Mouse (Mus musculus) forebrain, embryonic 15.5 days (tissue): Measurements from ENCODE around the gene Zkscan2. TPM values are rescaled to one million over a fixed set of nuclear protein-coding genes. Genes with fewer than 3 reads are reported as not detected.
A peak's percentile ranks its signal among the peaks of the same experiment; 100 is the strongest.

Experiments used
- ATAC-seq: fragments of 200-750 bp; cut with Nextera tagmentation; replicated peaks from 2 replicates; pipeline ENCODE4 v1.8.0; 2017; ENCODE audit warnings: mild to moderate bottlenecking, moderate TSS enrichment, moderate library complexity
- H3K27ac ChIP-seq: fragments of 300-500 bp; sonication (generic); replicated peaks from 2 replicates; pipeline ENCODE4 v1.5.1; 2015; ENCODE audit warnings: mild to moderate bottlenecking, inconsistent platforms
- H3K27me3 ChIP-seq: fragments of 300-500 bp; sonication (generic); 2 replicates; pipeline ENCODE4 v1.6.1; 2015; ENCODE audit warnings: inconsistent platforms
- H3K36me3 ChIP-seq: fragments of 300-500 bp; sonication (generic); 2 replicates; pipeline ENCODE4 v1.6.1; 2015; ENCODE audit warnings: mild to moderate bottlenecking, inconsistent platforms
- H3K4me1 ChIP-seq: fragments of 300-500 bp; sonication (generic); 2 replicates; pipeline ENCODE4 v1.6.1; 2015; ENCODE audit warnings: inconsistent platforms
- H3K4me2 ChIP-seq: fragments of 300-500 bp; sonication (generic); replicated peaks from 2 replicates; pipeline ENCODE4 v1.6.1; 2015; ENCODE audit warnings: mild to moderate bottlenecking, inconsistent platforms
- H3K4me3 ChIP-seq: fragments of 300-500 bp; sonication (generic); 2 replicates; pipeline ENCODE4 v1.5.1; 2015; ENCODE audit warnings: mild to moderate bottlenecking, inconsistent platforms
- H3K9ac ChIP-seq: fragments of 300-500 bp; sonication (generic); replicated peaks from 2 replicates; pipeline ENCODE4 v1.6.1; 2015; ENCODE audit warnings: mild to moderate bottlenecking, inconsistent platforms
- H3K9me3 ChIP-seq: fragments of 300-500 bp; sonication (generic); 2 replicates; pipeline ENCODE4 v1.6.1; 2016; ENCODE audit warnings: inconsistent platforms
- WGBS: fragments of 180-500 bp; shearing (Covaris S2); methylation state at CpG from one replicate; pipeline ENCODE4 v1.1.7; 2015; ENCODE audit warnings: mixed read lengths; 5-methylcytosine and 5-hydroxymethylcytosine counted together
- polyA plus RNA-seq: library from polyadenylated mRNA; unstranded; fragments of >200 nt; fragmentation: Nextera tagmentation; extraction: Ambion mirVana; gene quantifications from 2 replicates; pipeline ENCODE4 v1.2.1, GENCODE M21; 2015

The Zkscan2 gene
- 10.0 and 10.7 TPM in 2 replicates for polyA plus RNA-seq

GRCm38 (mm10) chr7:123500239-123501219 lies at the start of gene Zkscan2:
Gene Zkscan2 (minus strand): TSS chr7:123500449.
- Histone ChIP-seq H3K36me3 (peaks cover 11% of the 10 kb centered on the region; the same call in 1 of the 2 replicates), H3K4me2 (peak within 1 kb of the TSS; percentile 82), H3K27ac (peak within 1 kb of the TSS; percentile 97), H3K9me3 (no peaks in the 10 kb centered on the region), H3K4me3 (peak within 1 kb of the TSS; percentile 76), H3K4me1 (peaks cover 30% of the 10 kb centered on the region), H3K27me3 (no peaks in the 10 kb centered on the region), H3K9ac (peak within 1 kb of the TSS; percentile 91)
- ATAC-seq: peak; percentile 96
- WGBS: 2% methylated on average over 70 of the region's 71 CpGs

GRCm38 (mm10) chr7:123529190-123529589 lies 28.9 kb upstream of the Zkscan2 start:
- Histone ChIP-seq H3K9me3 (no peaks in the 10 kb centered on the region; the same call in 1 of the 2 replicates), H3K4me3 (no peak overlapping the region), H3K27me3 (no peaks in the 10 kb centered on the region), H3K27ac (no peak overlapping the region), H3K4me1 (peaks cover 3% of the 10 kb centered on the region; the same call in 1 of the 2 replicates), H3K9ac (no peak overlapping the region), H3K4me2 (no peak overlapping the region), H3K36me3 (no peaks in the 10 kb centered on the region)
- WGBS: 93% methylated on average over 3 of the region's 3 CpGs
- no peak for ATAC-seq

- Histone ChIP-seq H3K4me2 (no peak overlapping the region), H3K27me3 (no peaks in the 10 kb centered on the region), H3K4me3 (no peak overlapping the region), H3K27ac (no peak overlapping the region), H3K4me1 (peaks cover 3% of the 10 kb centered on the region; the same call in 1 of the 2 replicates), H3K9me3 (no peaks in the 10 kb centered on the region), H3K36me3 (no peaks in the 10 kb centered on the region), H3K9ac (no peak overlapping the region)
- WGBS: 85% methylated on average over 10 of the region's 10 CpGs
- no peak for ATAC-seq
Measured at GRCm38 (mm10) chr7:123525761-123526160, 25.5 kb upstream of the Zkscan2 start.

- H3K4me1 ChIP-seq: peaks cover 3% of the 10 kb centered on the region; the same call in 1 of the 2 replicates
- H3K27me3 ChIP-seq: no peaks in the 10 kb centered on the region
- 0 out of 2 replicates have a peak overlapping the region, but pooled peaks have one; percentile 13 for H3K4me2 ChIP-seq
- peak overlapping the region; percentile 24; the same call in 1 of the 2 replicates for H3K9ac ChIP-seq
- no peaks in the 10 kb centered on the region for H3K36me3 ChIP-seq
- ATAC-seq: peak; percentile 51; the same call in 1 of the 2 replicates
- no peaks in the 10 kb centered on the region for H3K9me3 ChIP-seq
- H3K4me3 ChIP-seq: no peak overlapping the region
- H3K27ac ChIP-seq: no peak overlapping the region
- WGBS: 19% methylated on average over 8 of the region's 8 CpGs
Measured at GRCm38 (mm10) chr7:123524218-123524861, 24.1 kb upstream of the Zkscan2 start.

- Histone ChIP-seq H3K27ac (no peak overlapping the region), H3K4me3 (no peak overlapping the region), H3K4me2 (no peak overlapping the region), H3K9me3 (no peaks in the 10 kb centered on the region), H3K4me1 (no peaks in the 10 kb centered on the region), H3K27me3 (no peaks in the 10 kb centered on the region), H3K9ac (no peak overlapping the region), H3K36me3 (no peaks in the 10 kb centered on the region)
- ATAC-seq: no peak
- 35% methylated on average over 7 of the region's 7 CpGs for WGBS
Measured at GRCm38 (mm10) chr7:123507946-123508345, 7.7 kb upstream of the Zkscan2 start.

- H3K27ac ChIP-seq: no peak overlapping the region
- no peak overlapping the region for H3K9ac ChIP-seq
- no peaks in the 10 kb centered on the region for H3K27me3 ChIP-seq
- WGBS: 66% methylated on average over 1 of the region's 1 CpGs
- peaks cover 26% of the 10 kb centered on the region for H3K4me1 ChIP-seq
- no peaks in the 10 kb centered on the region for H3K9me3 ChIP-seq
- no peak overlapping the region for H3K4me2 ChIP-seq
- H3K36me3 ChIP-seq: no peaks in the 10 kb centered on the region
- no peak for ATAC-seq
- H3K4me3 ChIP-seq: no peak overlapping the region
Measured at GRCm38 (mm10) chr7:123503358-123503757, 3.1 kb upstream of the Zkscan2 start.

GRCm38 (mm10) chr7:123499481-123500238 lies 589 bp downstream of the Zkscan2 start:
- H3K9ac ChIP-seq: peak overlapping the region; percentile 91
- H3K27me3 ChIP-seq: no peaks in the 10 kb centered on the region
- H3K4me1 ChIP-seq: peaks cover 30% of the 10 kb centered on the region
- no peaks in the 10 kb centered on the region for H3K9me3 ChIP-seq
- peak overlapping the region; percentile 82 for H3K4me2 ChIP-seq
- peak overlapping the region; percentile 76 for H3K4me3 ChIP-seq
- no peak for ATAC-seq
- WGBS: 31% methylated on average over 19 of the region's 19 CpGs
- peaks cover 17% of the 10 kb centered on the region for H3K36me3 ChIP-seq
- H3K27ac ChIP-seq: peak overlapping the region; percentile 97

GRCm38 (mm10) chr7:123487703-123488102 lies 12.5 kb downstream of the Zkscan2 start:
- Histone ChIP-seq H3K9me3 (no peaks in the 10 kb centered on the region), H3K4me2 (no peak overlapping the region), H3K4me1 (no peaks in the 10 kb centered on the region), H3K27me3 (no peaks in the 10 kb centered on the region), H3K9ac (no peak overlapping the region), H3K36me3 (peaks cover 31% of the 10 kb centered on the region), H3K4me3 (no peak overlapping the region), H3K27ac (no peak overlapping the region)
- 81% methylated on average over 5 of the region's 5 CpGs for WGBS
- no peak for ATAC-seq

GRCm38 (mm10) chr7:123467961-123468360 lies 32.3 kb downstream of the Zkscan2 start:
- H3K36me3 ChIP-seq: no peaks in the 10 kb centered on the region
- no peak overlapping the region for H3K4me3 ChIP-seq
- no peak overlapping the region for H3K27ac ChIP-seq
- 80% methylated on average over 1 of the region's 1 CpGs for WGBS
- no peak for ATAC-seq
- H3K4me2 ChIP-seq: no peak overlapping the region
- H3K27me3 ChIP-seq: no peaks in the 10 kb centered on the region
- H3K9me3 ChIP-seq: 0 out of 2 replicates have a peak, but pooled peaks cover 4% of the 10 kb centered on the region
- H3K9ac ChIP-seq: no peak overlapping the region
- no peaks in the 10 kb centered on the region for H3K4me1 ChIP-seq

GRCm38 (mm10) chr7:123465692-123466387 lies 34.4 kb downstream of the Zkscan2 start:
- H3K4me1 ChIP-seq: no peaks in the 10 kb centered on the region
- H3K4me2 ChIP-seq: no peak overlapping the region
- H3K36me3 ChIP-seq: no peaks in the 10 kb centered on the region
- peak; percentile 79; the same call in 1 of the 2 replicates for ATAC-seq
- no peaks in the 10 kb centered on the region for H3K27me3 ChIP-seq
- no peak overlapping the region for H3K27ac ChIP-seq
- WGBS: 40% methylated on average over 6 of the region's 6 CpGs
- H3K9ac ChIP-seq: no peak overlapping the region
- H3K9me3 ChIP-seq: no peaks in the 10 kb centered on the region
- H3K4me3 ChIP-seq: no peak overlapping the region

GRCm38 (mm10) chr7:123463569-123463968 lies 36.7 kb downstream of the Zkscan2 start:
- H3K4me3 ChIP-seq: no peak overlapping the region
- WGBS: 90% methylated on average over 4 of the region's 4 CpGs
- H3K4me1 ChIP-seq: no peaks in the 10 kb centered on the region
- no peak overlapping the region for H3K27ac ChIP-seq
- no peaks in the 10 kb centered on the region for H3K9me3 ChIP-seq
- no peak overlapping the region for H3K9ac ChIP-seq
- H3K27me3 ChIP-seq: no peaks in the 10 kb centered on the region
- no peaks in the 10 kb centered on the region for H3K36me3 ChIP-seq
- no peak overlapping the region for H3K4me2 ChIP-seq
- ATAC-seq: no peak
